Mouse (Mus musculus): Measurements from ENCODE around the gene Slc34a3.

The Slc34a3 gene

DNA sequence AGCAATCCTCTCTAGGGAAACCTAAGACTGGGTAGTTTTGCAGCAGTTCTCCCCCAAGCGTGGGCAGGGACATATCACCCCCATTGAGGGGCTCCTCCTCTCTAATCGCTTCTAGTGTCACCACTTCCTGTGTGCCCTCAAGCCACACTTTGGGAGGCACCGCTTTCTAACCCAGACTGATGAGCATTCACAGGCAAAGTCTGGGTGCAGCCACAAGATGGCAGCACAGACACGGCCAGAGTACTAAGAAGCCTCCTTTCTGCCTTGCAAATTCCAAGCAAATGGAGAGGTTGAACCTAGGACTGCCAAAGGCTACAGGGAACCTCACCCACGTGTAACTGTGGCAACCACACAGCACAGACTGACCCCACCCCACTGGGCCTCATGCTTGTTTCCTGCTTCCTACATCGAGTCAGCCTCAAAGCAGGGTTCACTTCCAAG is 40.8 kb downstream of the Slc34a3 start:
- DNase-seq: peak; percentile 62 to 79

- no peak for DNase-seq
Observed at GRCm38 (mm10) chr2:25187841-25188240, 46.3 kb downstream of the Slc34a3 start.

DNA sequence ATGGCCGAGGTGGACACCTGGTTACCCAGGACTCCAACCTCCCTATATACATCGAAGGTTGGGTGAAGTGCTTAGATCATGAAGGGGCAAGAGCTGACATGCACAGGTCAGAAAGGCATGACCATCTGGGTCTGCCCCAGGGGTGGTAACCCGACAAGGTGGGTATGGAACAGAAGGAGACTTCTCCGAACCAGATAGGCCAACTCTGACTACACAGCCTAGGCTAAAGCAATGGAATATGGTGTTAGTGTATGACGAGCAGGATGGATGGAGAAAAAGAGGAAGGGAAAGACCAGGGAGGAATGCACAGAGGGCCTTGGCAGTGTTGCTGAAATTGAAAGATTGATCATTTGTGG is 47.6 kb downstream of the Slc34a3 start:
- DNase-seq: no peak

DNA sequence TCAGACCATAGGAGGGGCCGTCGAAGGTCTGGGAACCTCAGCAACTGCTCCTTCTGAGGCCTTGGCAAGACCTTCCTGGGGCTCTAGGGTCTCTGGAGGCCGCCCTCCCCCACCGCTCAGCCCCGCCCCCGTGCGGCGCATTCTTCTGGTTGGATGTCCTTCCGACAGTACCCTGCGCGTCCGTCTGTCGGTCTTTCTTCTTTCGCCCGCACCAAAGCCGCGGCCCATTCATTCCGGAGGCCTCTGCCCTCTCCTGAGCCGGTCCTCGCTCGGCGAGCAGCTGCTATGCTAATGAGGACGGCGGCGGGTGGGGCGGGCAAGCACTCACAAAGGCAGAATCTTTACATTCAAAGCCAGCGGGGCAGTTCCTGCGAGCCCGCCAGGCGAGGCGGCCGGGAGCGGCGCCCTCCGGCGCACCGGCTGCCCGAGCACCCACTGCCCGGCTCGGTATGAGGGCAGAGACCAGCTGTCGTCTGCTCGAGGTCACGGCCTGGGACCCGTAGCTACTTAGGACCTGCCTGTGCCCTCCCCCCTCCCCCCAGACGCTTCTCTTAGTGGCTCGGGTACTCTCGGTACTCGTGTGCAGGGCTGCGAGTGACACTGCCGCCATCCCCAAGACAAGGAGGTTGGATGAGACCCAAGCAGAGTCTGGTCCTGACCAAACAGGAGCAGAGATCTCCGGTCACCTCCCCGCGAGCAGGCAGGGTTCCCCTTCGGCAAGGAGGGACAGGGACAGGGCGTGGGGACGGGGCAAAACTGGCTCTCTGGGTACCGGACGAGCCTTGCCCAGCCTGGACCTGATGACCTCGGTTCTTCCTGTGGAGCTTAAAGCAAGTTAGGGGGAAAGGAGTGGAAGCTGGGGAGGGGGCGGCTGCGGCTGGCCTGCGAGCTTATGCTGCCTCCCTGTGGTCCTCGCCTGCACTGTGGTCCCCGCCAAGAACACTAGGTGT is 48.3 kb downstream of the Slc34a3 start:
- peak; percentile 34 to 47 for DNase-seq

DNA sequence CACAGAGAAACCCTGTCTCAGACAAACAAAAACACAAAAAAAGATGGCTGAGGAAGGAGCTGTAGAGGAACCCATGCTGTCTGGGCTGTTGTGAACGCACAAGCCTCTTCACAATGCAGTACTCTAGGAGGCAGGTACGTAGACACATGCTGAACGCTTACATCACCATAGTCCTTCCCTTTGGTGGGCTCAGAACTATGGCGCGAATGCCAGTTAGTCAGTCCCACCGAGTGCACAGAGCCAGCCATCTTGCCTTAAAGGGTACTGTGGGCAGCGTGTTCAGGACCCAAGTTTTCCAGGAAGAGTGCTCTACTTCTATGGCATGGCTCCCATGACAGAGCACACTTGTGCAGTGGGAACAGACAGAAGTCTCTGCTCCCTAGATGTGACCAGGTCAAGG is 49.7 kb downstream of the Slc34a3 start:
- DNase-seq: no peak

- no peak for DNase-seq
Observed at GRCm38 (mm10) chr2:25183336-25183735, 50.8 kb downstream of the Slc34a3 start.

GRCm38 (mm10) chr2:25182664-25183063 is 51.5 kb downstream of the Slc34a3 start:
- DNase-seq: no peak

DNA sequence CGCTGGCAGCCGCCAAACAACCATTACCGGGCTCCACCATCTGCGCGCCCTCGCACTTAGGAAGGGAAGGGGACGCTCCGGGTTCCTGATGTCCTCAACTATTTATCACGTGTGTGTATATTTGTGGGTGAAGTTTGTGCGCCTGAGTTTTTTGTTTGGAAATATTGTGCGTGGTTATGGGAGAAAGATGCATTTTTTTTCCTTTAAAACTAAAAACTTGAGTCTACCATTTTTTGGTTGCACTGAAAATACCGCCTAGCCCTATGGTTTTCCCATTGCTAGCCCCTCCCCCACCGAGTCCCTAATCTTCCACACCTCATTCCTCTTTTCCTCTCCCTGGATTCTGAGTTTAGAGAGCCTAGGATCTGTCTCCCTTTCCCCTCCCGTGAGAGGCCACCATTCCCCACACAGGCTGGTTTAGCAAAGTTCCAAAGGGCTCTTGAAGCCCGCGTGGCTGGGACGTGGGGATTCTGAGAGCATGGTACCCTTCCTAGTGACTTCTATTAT is 52.2 kb downstream of the Slc34a3 start:
- no peak for DNase-seq

GRCm38 (mm10) chr2:25180973-25181890 is 52.9 kb downstream of the Slc34a3 start:
- DNase-seq: peak; percentile 38

GRCm38 (mm10) chr2:25180478-25180903 is 53.7 kb downstream of the Slc34a3 start, which contains the start of gene Nrarp:
Nrarp (plus strand) TSS chr2:25180758.
- DNase-seq: peak; percentile 86 to 87

DNA sequence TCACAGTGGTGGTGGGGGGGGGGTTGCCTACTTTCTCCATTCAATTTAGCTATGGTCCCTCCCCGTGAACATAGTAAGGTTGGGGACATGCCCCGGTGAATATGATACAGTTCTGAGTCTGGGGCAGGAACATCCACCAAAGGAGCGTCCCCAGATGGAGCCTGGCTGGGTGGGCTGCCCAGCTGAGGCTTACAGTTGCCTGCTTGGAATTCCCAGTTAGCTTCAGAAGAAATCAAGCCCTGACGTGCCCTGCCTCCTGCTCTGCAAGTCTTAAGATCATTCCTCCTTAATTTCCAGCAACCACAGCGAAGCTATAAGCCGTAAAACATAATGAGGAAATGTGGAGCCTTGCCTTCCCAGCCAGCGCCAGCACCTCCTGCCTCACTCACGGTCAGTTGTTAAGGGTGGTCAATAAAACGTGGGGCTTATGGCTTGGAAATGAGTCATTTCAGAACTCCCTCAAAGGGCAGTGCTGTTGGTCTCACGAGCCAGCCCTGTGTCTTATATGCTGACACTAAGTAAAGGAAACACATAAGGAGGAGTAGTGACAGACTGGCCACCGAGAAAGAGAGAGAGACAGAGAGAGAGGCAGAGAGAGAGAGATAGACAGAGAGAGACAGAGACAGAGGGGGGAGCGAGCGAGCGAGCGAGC is 54.5 kb downstream of the Slc34a3 start:
- DNase-seq: no peak
